Mouse (Mus musculus) G1E (cell line): ENCODE results near the gene Rps6ka5.

Experiments
- CTCF ChIP-seq: IDR thresholded peaks from 2 replicates; pipeline ENCODE4 v1.5.1; 2012; ENCODE audit warnings: low read depth, low read length, inconsistent platforms, mixed read lengths
- GATA1 ChIP-seq: IDR thresholded peaks from 2 replicates; pipeline ENCODE4 v1.6.1; 2012; ENCODE audit warnings: borderline replicate concordance, low read length, inconsistent platforms, mixed read lengths
- TAL1 ChIP-seq: conservative IDR thresholded peaks from 2 replicates; pipeline ENCODE4 v1.6.1; 2012; ENCODE audit warnings: low read depth, low read length, inconsistent platforms, mixed read lengths

- no peak for TF ChIP-seq CTCF
- no peak for TF ChIP-seq GATA1
- no peak for TF ChIP-seq TAL1
These were observed 2.0 kb downstream of the Rps6ka5 start for GRCm38 (mm10) chr12:100724606-100725457.
